Mouse (Mus musculus): ENCODE results near the gene Rps4x.
A peak's percentile ranks its signal among the peaks of the same experiment; 100 is the strongest.

Rps4x gene

GRCm38 (mm10) chrX:102188712-102189497 is at the start of gene Rps4x:
Rps4x (minus strand) TSS chrX:102189394.
- peak; percentile 88 for DNase-seq

GRCm38 (mm10) chrX:102219126-102219525 is 29.9 kb upstream of the Rps4x start:
- peak; percentile 61 for DNase-seq

- peak; percentile 19 for DNase-seq
Observed at GRCm38 (mm10) chrX:102215356-102215755, 26.2 kb upstream of the Rps4x start.

GRCm38 (mm10) chrX:102190840-102191239 is 1.6 kb upstream of the Rps4x start:
- DNase-seq: no peak

- no peak for DNase-seq
Observed at GRCm38 (mm10) chrX:102189581-102189980, 387 bp upstream of the Rps4x start.

GRCm38 (mm10) chrX:102187023-102187699 is 2.0 kb downstream of the Rps4x start:
- DNase-seq: no peak

GRCm38 (mm10) chrX:102182575-102182974 is 6.6 kb downstream of the Rps4x start:
- no peak for DNase-seq

GRCm38 (mm10) chrX:102175538-102176287 is 13.5 kb downstream of the Rps4x start:
- no peak for DNase-seq

GRCm38 (mm10) chrX:102170900-102171299 is 18.3 kb downstream of the Rps4x start:
- no peak for DNase-seq

- DNase-seq: no peak
Observed at GRCm38 (mm10) chrX:102170135-102170534, 19.1 kb downstream of the Rps4x start.

- no peak for DNase-seq
Observed at GRCm38 (mm10) chrX:102169724-102170123, 19.5 kb downstream of the Rps4x start.

GRCm38 (mm10) chrX:102166986-102167385 is 22.2 kb downstream of the Rps4x start:
- DNase-seq: peak; percentile 16

GRCm38 (mm10) chrX:102166521-102166920 is 22.7 kb downstream of the Rps4x start:
- no peak for DNase-seq

GRCm38 (mm10) chrX:102163529-102163928 is 25.7 kb downstream of the Rps4x start:
- no peak for DNase-seq

- DNase-seq: no peak
Observed at GRCm38 (mm10) chrX:102163096-102163495, 26.1 kb downstream of the Rps4x start.

GRCm38 (mm10) chrX:102160528-102160927 is 28.7 kb downstream of the Rps4x start:
- DNase-seq: no peak

- peak; percentile 40 for DNase-seq
Observed at GRCm38 (mm10) chrX:102159778-102160177, 29.4 kb downstream of the Rps4x start.

- no peak for DNase-seq
Observed at GRCm38 (mm10) chrX:102157423-102157791, 31.8 kb downstream of the Rps4x start.

- DNase-seq: peak; percentile 94
Observed at GRCm38 (mm10) chrX:102156618-102157422, 32.4 kb downstream of the Rps4x start, which contains the start of gene Ercc6l. Ercc6l (minus strand) TSS chrX:102157091.

GRCm38 (mm10) chrX:102141157-102141556 is 48.0 kb downstream of the Rps4x start:
- no peak for DNase-seq

Data from kidney, postnatal 10 days (tissue).